14 mouse cellular contexts compared by ENCODE assay signal in genomic region chr4:134016767-134017166, GRCm38 (mm10). TPM values are rescaled to one million over a fixed set of nuclear protein-coding genes. Genes with fewer than 3 reads are reported as not detected.
DNase-seq lines count a peak whose midpoint lies in the region; ATAC-seq and TF ChIP-seq lines count a peak whose summit lies in the region.
"Had no signal": no experiment of that assay in that cellular context is flagged by ENCODE, and none has a peak within 500 bp of the region (broad histone marks: within the 10 kb centered on the region; RNA-seq: fewer than 3 reads in every experiment).

No protein-coding gene starts in this region.

- ATAC-seq in kidney, embryonic 15.5 days (replicated peaks; ENCODE audit: low FRiP score) = no peak
- ATAC-seq in liver, embryonic 14.5 days (ENCODE audit: insufficient read depth) = no peak

- TF ChIP-seq CTCF in liver, embryonic 14.5 days (IDR thresholded peaks at IDR 0.05; ENCODE audit: low read depth) = no peak

- H3K4me2 ChIP-seq in kidney, embryonic 15.5 days = peak overlapping the region; percentile 54; the same call in 1 of the 2 replicates
- peak overlapping the region; percentile 34; the same call in 1 of the 2 replicates for H3K4me2 ChIP-seq in liver, embryonic 14.5 days (ENCODE audit: low read depth)
- H3K4me2 ChIP-seq: lung, embryonic 15.5 days had no signal

- H3K9me3 ChIP-seq in kidney, embryonic 15.5 days (replicated peaks) = no peaks in the 10 kb centered on the region
- no peaks in the 10 kb centered on the region for H3K9me3 ChIP-seq in liver, embryonic 14.5 days (ENCODE audit: control insufficient read depth, low read length)
- H3K9me3 ChIP-seq: lung, embryonic 15.5 days had no signal

- TF ChIP-seq EP300 in liver, embryonic 14.5 days (IDR thresholded peaks at IDR 0.05; ENCODE audit: low read depth) = no peak

- H3K27me3 ChIP-seq in kidney, embryonic 15.5 days = peaks cover 52% of the 10 kb centered on the region
- H3K27me3 ChIP-seq in liver, embryonic 14.5 days (ENCODE audit: control insufficient read depth, insufficient read depth, low read length) = peaks cover 47% of the 10 kb centered on the region

- WGBS in kidney, embryonic 15.5 days = 3% methylated on average over 8 of the region's 8 CpGs
- WGBS in liver, embryonic 14.5 days (ENCODE audit: insufficient replicate concordance) = 14% methylated on average over 8 of the region's 8 CpGs

- H3K4me1 ChIP-seq in kidney, embryonic 15.5 days = peaks cover 52% of the 10 kb centered on the region
- peaks cover 0 to 4% of the 10 kb centered on the region in 2 experiments; a peak in 1 of 4 replicates for H3K4me1 ChIP-seq in liver, embryonic 14.5 days (replicated peaks; ENCODE audit: control insufficient read depth in 2 of 2, insufficient read depth in 2 of 2, low read length in 1 of 2)

- DNase-seq in kidney, postnatal 10 days = no peak
- peak; percentile 89 for DNase-seq in embryo, embryonic 11 days
- DNase-seq in liver, embryonic 14.5 days (ENCODE audit: low read depth in 3 of 3, low spot score in 3 of 3) = no peak
- peak; percentile 60 for DNase-seq in retina, postnatal 1 day
- no peak for DNase-seq in urinary bladder, postnatal 36 days (ENCODE audit: low spot score in 2 of 2)
- no peak for DNase-seq in right cerebral cortex, postnatal 10 days (ENCODE audit: low spot score in 2 of 2)
- DNase-seq: adrenal gland, postnatal 36 days; cerebellum, adult 8-10 months; kidney, adult 2 months; thymus, adult 2 months had no signal

- no peak overlapping the region for H3K27ac ChIP-seq in kidney, embryonic 15.5 days
- H3K27ac ChIP-seq in liver, embryonic 14.5 days = no peak overlapping the region
- H3K27ac ChIP-seq: lung, embryonic 15.5 days had no signal

- no peaks in the 10 kb centered on the region for H3K36me3 ChIP-seq in kidney, embryonic 15.5 days
- no peaks in the 10 kb centered on the region for H3K36me3 ChIP-seq in liver, embryonic 14.5 days (replicated peaks; ENCODE audit: control insufficient read depth, insufficient read depth, low read depth)
- H3K36me3 ChIP-seq: lung, embryonic 15.5 days had no signal

- H3K4me3 ChIP-seq in kidney, embryonic 15.5 days (replicated peaks) = no peak overlapping the region
- H3K4me3 ChIP-seq in liver, embryonic 14.5 days (ENCODE audit: insufficient read depth in 1 of 2, low read depth in 2 of 2, low read length in 2 of 2) = 0 out of 4 replicates have a peak overlapping the region, but pooled peaks of 1 of the 2 experiments have one; percentile 2
- H3K4me3 ChIP-seq: erythroblast, embryonic 14.5 days; lung, embryonic 15.5 days; myocyte had no signal

- no peak overlapping the region for H3K9ac ChIP-seq in kidney, embryonic 15.5 days
- H3K9ac ChIP-seq in liver, embryonic 14.5 days (replicated peaks) = no peak overlapping the region
- H3K9ac ChIP-seq: lung, embryonic 15.5 days had no signal

RNA-seq across cellular contexts. Expression of gene Lin28a, which starts 1.9 kb away (rescaled TPM):
- polyA plus RNA-seq in kidney, embryonic 15.5 days (2015; fragmentation: Nextera tagmentation; extraction: Ambion mirVana) = 0.17 and 0.18 TPM in 2 replicates
- 0.70 and 0.95 TPM in 2 replicates for polyA plus RNA-seq in liver, embryonic 14.5 days (2012; rRNA removed)
- polyA plus RNA-seq in liver, embryonic 14.5 days (2014; fragmentation: Nextera tagmentation; extraction: Ambion mirVana) = 0.28 and 0.42 TPM in 2 replicates
- polyA plus RNA-seq: erythroblast, embryonic 14.5 days; kidney, adult 2 months had no signal

RNA-seq across cellular contexts. Expression of gene Dhdds, which starts 16.0 kb away (rescaled TPM):
- 47.4 and 48.4 TPM in 2 replicates for polyA plus RNA-seq in kidney, embryonic 15.5 days (2015; fragmentation: Nextera tagmentation; extraction: Ambion mirVana)
- polyA plus RNA-seq in liver, embryonic 14.5 days (2012; rRNA removed) = 10.5 and 13.3 TPM in 2 replicates
- polyA plus RNA-seq in liver, embryonic 14.5 days (2014; fragmentation: Nextera tagmentation; extraction: Ambion mirVana) = 16.8 and 17.8 TPM in 2 replicates

RNA-seq across cellular contexts. Expression of gene Zfp683, which starts 36.9 kb away (rescaled TPM):
- polyA plus RNA-seq in kidney, embryonic 15.5 days (2015; fragmentation: Nextera tagmentation; extraction: Ambion mirVana) = not detected in 2 replicates
- polyA plus RNA-seq in liver, embryonic 14.5 days (2012; rRNA removed) = 0.03 and 0.06 TPM in 2 replicates
- not detected in 2 replicates for polyA plus RNA-seq in liver, embryonic 14.5 days (2014; fragmentation: Nextera tagmentation; extraction: Ambion mirVana)
- polyA plus RNA-seq: erythroblast, embryonic 14.5 days; lung, embryonic 15.5 days; myocyte had no signal

RNA-seq across cellular contexts. Expression of gene Crybg2, which starts 43.8 kb away (rescaled TPM):
- 3.9 and 4.4 TPM in 2 replicates for polyA plus RNA-seq in kidney, embryonic 15.5 days (2015; fragmentation: Nextera tagmentation; extraction: Ambion mirVana)
- 0.23 TPM in 2 replicates for polyA plus RNA-seq in liver, embryonic 14.5 days (2012; rRNA removed)
- polyA plus RNA-seq in liver, embryonic 14.5 days (2014; fragmentation: Nextera tagmentation; extraction: Ambion mirVana) = 0.42 and 0.67 TPM in 2 replicates
- polyA plus RNA-seq: erythroblast, embryonic 14.5 days had no signal

RNA-seq across cellular contexts. Expression of gene Hmgn2, which starts 48.3 kb away (rescaled TPM):
- polyA plus RNA-seq in kidney, embryonic 15.5 days (2015; fragmentation: Nextera tagmentation; extraction: Ambion mirVana) = 2,667 and 2,783 TPM in 2 replicates
- polyA plus RNA-seq in liver, embryonic 14.5 days (2012; rRNA removed) = 120 and 233 TPM in 2 replicates
- 665 and 670 TPM in 2 replicates for polyA plus RNA-seq in liver, embryonic 14.5 days (2014; fragmentation: Nextera tagmentation; extraction: Ambion mirVana)

Comparison
In these comparisons a context has a peak if more than half of its experiments do, and no peak if none do; other contexts are left out.
1. DNase-seq: peak in embryo, embryonic 11 days (single experiment) and retina, postnatal 1 day (single experiment); none in kidney, postnatal 10 days (single experiment), liver, embryonic 14.5 days (0 of 3), urinary bladder, postnatal 36 days (0 of 2) and right cerebral cortex, postnatal 10 days (0 of 2).